Mouse (Mus musculus) midbrain, embryonic 11.5 days (tissue): Measurements from ENCODE around the gene Map4k4. TPM values are rescaled to one million over a fixed set of nuclear protein-coding genes. Genes with fewer than 3 reads are reported as not detected.
A peak's percentile ranks its signal among the peaks of the same experiment; 100 is the strongest.

ENCODE experiments used
- ATAC-seq: fragments of 200-750 bp; cut with Nextera tagmentation; 2 replicates; pipeline ENCODE4 v1.8.0; 2017; ENCODE audit warnings: moderate TSS enrichment, moderate library complexity; ENCODE audit not compliant: low FRiP score
- DNase-seq: peaks from one replicate; pipeline ENCODE4 v3.0.0; 2015; ENCODE audit warnings: low spot score; ENCODE audit errors: missing footprints
- H3K27ac ChIP-seq: fragments of 300-500 bp; sonication (generic); 2 replicates; pipeline ENCODE4 v1.5.1; 2014; ENCODE audit warnings: low read depth, low read length
- H3K27me3 ChIP-seq: fragments of 300-500 bp; sonication (generic); 2 replicates; pipeline ENCODE4 v1.6.1; 2014; ENCODE audit warnings: mild to moderate bottlenecking, low read length, moderate library complexity, mixed read lengths; ENCODE audit not compliant: control insufficient read depth, insufficient read depth
- H3K36me3 ChIP-seq: fragments of 300-500 bp; sonication (generic); 2 replicates; pipeline ENCODE4 v1.6.1; 2014; ENCODE audit warnings: mild to moderate bottlenecking, low read length, moderate library complexity, mixed read lengths; ENCODE audit not compliant: control insufficient read depth, insufficient read depth
- H3K4me1 ChIP-seq: fragments of 300-500 bp; sonication (generic); 2 replicates; pipeline ENCODE4 v1.6.1; 2014; ENCODE audit warnings: low read length; ENCODE audit not compliant: control insufficient read depth, insufficient read depth
- H3K4me2 ChIP-seq: fragments of 300-500 bp; sonication (generic); 2 replicates; pipeline ENCODE4 v1.6.1; 2014; ENCODE audit warnings: mild to moderate bottlenecking, moderate library complexity
- H3K4me3 ChIP-seq: fragments of 300-500 bp; sonication (generic); 2 replicates; pipeline ENCODE4 v1.5.1; 2014; ENCODE audit warnings: low read depth, low read length
- H3K9ac ChIP-seq: fragments of 300-500 bp; sonication (generic); 2 replicates; pipeline ENCODE4 v1.6.1; 2014; ENCODE audit warnings: low read length
- H3K9me3 ChIP-seq: fragments of 300-500 bp; sonication (generic); 2 replicates; pipeline ENCODE4 v1.6.1; 2016; ENCODE audit warnings: low read length; ENCODE audit not compliant: control insufficient read depth
- WGBS: fragments of 180-500 bp; shearing (Covaris S2); extraction: QIAGEN DNeasy Blood & Tissue Kit; methylation state at CpG from one replicate; pipeline ENCODE4 v1.1.7; 2014; 5-methylcytosine and 5-hydroxymethylcytosine counted together
- polyA plus RNA-seq: library from polyadenylated mRNA; unstranded; fragments of >200 nt; fragmentation: Nextera tagmentation; extraction: Ambion mirVana; gene quantifications from 2 replicates; pipeline ENCODE4 v1.2.1, GENCODE M21; 2014

Gene Map4k4
- polyA plus RNA-seq, 1 experiment from 2014 or later: 33.7 TPM

DNA sequence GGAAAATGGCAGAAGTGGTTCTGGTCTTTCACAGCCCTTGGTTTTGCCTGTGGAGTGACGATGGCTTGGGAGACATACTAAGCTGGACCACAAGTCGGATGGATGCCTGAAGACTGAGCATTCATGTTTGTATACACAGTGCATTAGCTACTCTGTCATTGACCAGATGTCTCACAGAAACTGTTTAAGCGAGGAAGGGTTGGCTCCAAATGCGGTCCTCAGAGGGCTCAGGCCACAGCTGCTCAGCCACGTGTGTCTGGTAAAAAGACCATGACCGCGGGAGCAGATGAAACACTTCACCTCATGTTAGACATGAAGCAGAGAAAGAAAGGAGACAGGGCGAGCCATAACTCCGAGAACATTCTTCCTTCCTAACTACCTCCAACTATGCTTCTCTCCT lies 160.6 kb downstream of the Map4k4 start:
- H3K9me3 ChIP-seq: no peaks in the 10 kb centered on the region

DNA sequence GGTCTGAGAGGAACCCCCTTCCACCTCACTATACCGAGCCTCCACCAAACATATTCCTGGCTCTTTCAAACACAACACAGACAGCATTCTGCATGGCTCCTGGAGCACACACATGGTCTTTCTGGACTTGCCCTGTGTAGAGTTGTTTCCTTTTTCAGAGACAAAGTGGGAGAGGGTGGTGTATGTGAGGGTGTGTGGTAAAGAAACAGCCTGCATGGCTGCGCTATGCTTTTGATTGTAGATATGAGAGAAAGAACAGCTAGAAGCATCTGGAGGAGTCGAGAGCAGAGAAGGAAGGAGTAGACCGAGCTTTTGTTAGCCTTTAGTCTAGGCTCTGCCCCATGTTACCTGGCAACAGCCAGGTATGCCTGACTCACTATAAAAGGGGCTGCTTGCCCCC lies 162.7 kb downstream of the Map4k4 start:
- Histone ChIP-seq H3K27ac (no peak overlapping the region), H3K4me2 (no peak overlapping the region), H3K4me3 (no peak overlapping the region), H3K9me3 (no peaks in the 10 kb centered on the region), H3K27me3 (no peaks in the 10 kb centered on the region), H3K9ac (no peak overlapping the region), H3K4me1 (0 out of 2 replicates have a peak, but pooled peaks cover 2% of the 10 kb centered on the region), H3K36me3 (no peaks in the 10 kb centered on the region)
- 67% methylated on average over 4 of the region's 4 CpGs for WGBS
- ATAC-seq (no peak), DNase-seq (peak; percentile 79)

More for the DNA sequence above, 160.6 kb downstream of the Map4k4 start:
- H3K4me2 ChIP-seq: no peak overlapping the region
- 0 out of 2 replicates have a peak, but pooled peaks cover 2% of the 10 kb centered on the region for H3K4me1 ChIP-seq
- H3K27me3 ChIP-seq: no peaks in the 10 kb centered on the region
- no peak overlapping the region for H3K9ac ChIP-seq
- ATAC-seq (no peak), DNase-seq (peak; percentile 49)
- H3K4me3 ChIP-seq: no peak overlapping the region
- 83% methylated on average over 9 of the region's 9 CpGs for WGBS
- H3K27ac ChIP-seq: no peak overlapping the region
- no peaks in the 10 kb centered on the region for H3K36me3 ChIP-seq

DNA sequence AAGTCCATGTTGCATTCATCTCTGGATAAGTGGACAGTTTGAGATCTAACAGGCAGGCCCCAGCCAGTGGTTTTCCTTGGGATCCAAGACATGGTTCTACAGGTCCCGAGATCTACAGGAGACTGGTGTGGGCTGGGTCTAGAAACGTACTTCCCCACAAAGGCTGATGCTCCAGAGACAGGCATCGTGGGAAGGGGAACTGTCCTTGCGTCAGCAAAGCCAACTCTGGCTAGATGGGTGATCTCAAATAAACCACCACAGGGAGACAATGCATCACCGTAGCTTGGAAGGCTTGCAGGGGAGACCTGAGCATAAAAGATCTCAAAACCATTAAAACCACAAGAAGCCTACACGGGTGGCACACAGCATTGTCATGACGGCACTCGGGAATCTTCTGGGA lies 163.8 kb downstream of the Map4k4 start:
- H3K27me3 ChIP-seq: no peaks in the 10 kb centered on the region
- H3K4me2 ChIP-seq: no peak overlapping the region
- ATAC-seq (no peak), DNase-seq (no peak)
- H3K4me1 ChIP-seq: 0 out of 2 replicates have a peak, but pooled peaks cover 2% of the 10 kb centered on the region
- no peak overlapping the region for H3K9ac ChIP-seq
- no peak overlapping the region for H3K4me3 ChIP-seq
- WGBS: 90% methylated on average over 8 of the region's 8 CpGs
- H3K36me3 ChIP-seq: no peaks in the 10 kb centered on the region
- no peak overlapping the region for H3K27ac ChIP-seq
- no peaks in the 10 kb centered on the region for H3K9me3 ChIP-seq

DNA sequence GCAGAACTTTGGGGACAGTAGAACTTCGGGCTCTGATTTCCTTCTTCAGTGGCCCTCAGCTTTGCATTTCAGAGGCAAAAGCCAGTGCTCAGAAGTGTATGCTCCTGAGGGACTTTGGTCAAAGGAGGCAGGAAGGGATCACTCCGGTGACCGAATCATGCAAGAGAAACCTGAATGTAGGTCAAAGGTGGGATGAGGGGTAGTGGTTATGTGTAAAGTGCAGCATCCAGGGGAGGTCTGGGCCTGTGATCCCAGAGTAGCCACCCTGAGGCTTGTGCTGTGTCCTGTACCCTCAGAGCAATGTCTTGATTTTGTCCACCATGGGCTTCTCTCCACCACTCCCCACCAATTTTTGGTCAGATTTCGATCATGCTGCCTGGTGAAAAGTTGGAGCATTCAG lies 171.8 kb downstream of the Map4k4 start:
- 0 out of 2 replicates have a peak, but pooled peaks cover 3% of the 10 kb centered on the region for H3K4me1 ChIP-seq
- H3K9me3 ChIP-seq: no peaks in the 10 kb centered on the region
- no peak overlapping the region for H3K4me2 ChIP-seq
- no peaks in the 10 kb centered on the region for H3K36me3 ChIP-seq
- ATAC-seq: no peak
- 70% methylated on average over 4 of the region's 4 CpGs for WGBS
- H3K4me3 ChIP-seq: no peak overlapping the region
- H3K27ac ChIP-seq: no peak overlapping the region
- H3K9ac ChIP-seq: no peak overlapping the region
- no peaks in the 10 kb centered on the region for H3K27me3 ChIP-seq
- peak; percentile 67 for DNase-seq

GRCm38 (mm10) chr1:40073779-40074178 lies 173.1 kb downstream of the Map4k4 start, which contains the start of gene Il1r2:
Il1r2 (plus strand) TSS chr1:40074079.
- H3K4me3 ChIP-seq: no peak within 1 kb of the TSS
- no peaks in the 10 kb centered on the region for H3K36me3 ChIP-seq
- H3K9me3 ChIP-seq: no peaks in the 10 kb centered on the region
- WGBS: 89% methylated on average over 5 of the region's 5 CpGs
- no peaks in the 10 kb centered on the region for H3K27me3 ChIP-seq
- H3K4me1 ChIP-seq: 0 out of 2 replicates have a peak, but pooled peaks cover 3% of the 10 kb centered on the region
- H3K4me2 ChIP-seq: no peak within 1 kb of the TSS
- H3K9ac ChIP-seq: no peak within 1 kb of the TSS
- ATAC-seq (no peak), DNase-seq (no peak)
- H3K27ac ChIP-seq: no peak within 1 kb of the TSS

Other genes starting within 250 kb of the Map4k4 start
- gene Creg2, start 249.4 kb upstream of the Map4k4 start, polyA plus RNA-seq: 0.41 and 0.82 TPM in 2 replicates
- gene Rfx8, start 179.9 kb upstream of the Map4k4 start, polyA plus RNA-seq: 0.15 and 0.39 TPM in 2 replicates
- not detected in 2 replicates for gene Gm3646, start 95.6 kb upstream of the Map4k4 start, polyA plus RNA-seq
- gene Il1r2, start 173.2 kb downstream of the Map4k4 start, polyA plus RNA-seq: 0.15 and 0.27 TPM in 2 replicates